Mouse (Mus musculus) liver, embryonic 14.5 days (tissue): ENCODE measurements around the gene Fads3. TPM values are rescaled to one million over a fixed set of nuclear protein-coding genes. Genes with fewer than 3 reads are reported as not detected.
A peak's percentile ranks its signal among the peaks of the same experiment; 100 is the strongest.

Source experiments
- ATAC-seq: fragments of 200-750 bp; cut with Nextera tagmentation; 2 replicates; pipeline ENCODE4 v1.8.0; 2017; ENCODE audit warnings: moderate number of reproducible peaks, mild to moderate bottlenecking, moderate library complexity; ENCODE audit not compliant: insufficient read depth
- DNase-seq, 3 experiments: peaks; one replicate each; pipeline ENCODE4 v3.0.0-alpha.2; 2012 to 2013; ENCODE audit warnings: low read depth in 3 of 3, low spot score in 3 of 3
- H3K27ac ChIP-seq: fragments of 300-500 bp; sonication (generic); 2 replicates; pipeline ENCODE4 v1.5.1; 2014; ENCODE audit warnings: moderate library complexity, mild to moderate bottlenecking, control low read depth, inconsistent platforms
- H3K27me3 ChIP-seq: fragments of 300-500 bp; sonication (generic); 2 replicates; pipeline ENCODE4 v1.6.1; 2014; ENCODE audit warnings: mild to moderate bottlenecking, low read length, moderate library complexity; ENCODE audit not compliant: control insufficient read depth, insufficient read depth
- H3K36me3 ChIP-seq: fragments of 300-500 bp; sonication (generic); replicated peaks from 2 replicates; pipeline ENCODE4 v1.6.1; 2014; ENCODE audit warnings: low read depth; ENCODE audit not compliant: control insufficient read depth, insufficient read depth
- H3K4me1 ChIP-seq, 2 experiments: fragments of 200-500 bp in 1 of 2; fragments of 300-500 bp in 1 of 2; sonication (generic) in 1 of 2; replicated peaks; 2 replicates each; pipeline ENCODE4 v1.6.1; 2012 to 2014; ENCODE audit warnings: antibody characterized with exemption in 1 of 2, inconsistent platforms in 1 of 2, low read length in 1 of 2; ENCODE audit not compliant: control insufficient read depth in 2 of 2, insufficient read depth in 2 of 2
- H3K4me2 ChIP-seq: fragments of 300-500 bp; sonication (generic); 2 replicates; pipeline ENCODE4 v1.6.1; 2014; ENCODE audit warnings: low read depth, mild to moderate bottlenecking, control low read depth, moderate library complexity
- H3K4me3 ChIP-seq, 2 experiments: fragments of 200-500 bp in 1 of 2; fragments of 300-500 bp in 1 of 2; sonication (generic) in 1 of 2; 2 replicates each; pipeline ENCODE4 v1.5.1; 2012 to 2014; ENCODE audit warnings: low read depth in 2 of 2, low read length in 2 of 2, mild to moderate bottlenecking in 2 of 2, control low read depth in 1 of 2, inconsistent platforms in 1 of 2, moderate library complexity in 1 of 2; ENCODE audit not compliant: insufficient read depth in 1 of 2
- H3K9ac ChIP-seq: fragments of 300-500 bp; sonication (generic); replicated peaks from 2 replicates; pipeline ENCODE4 v1.6.1; 2014; ENCODE audit warnings: mild to moderate bottlenecking, control low read depth, moderate library complexity
- H3K9me3 ChIP-seq: fragments of 300-500 bp; sonication (generic); 2 replicates; pipeline ENCODE4 v1.6.1; 2016; ENCODE audit warnings: low read length, mixed read lengths; ENCODE audit not compliant: control insufficient read depth
- CTCF ChIP-seq: IDR thresholded peaks from 2 replicates; pipeline ENCODE4 v1.5.1; 2016; ENCODE audit warnings: antibody characterized with exemption, low read depth, control low read depth
- EP300 ChIP-seq: IDR thresholded peaks from 2 replicates; pipeline ENCODE4 v1.6.1; 2016; ENCODE audit warnings: antibody characterized with exemption, low read depth
- WGBS: fragments of 180-500 bp; shearing (Covaris S2); extraction: QIAGEN DNeasy Blood & Tissue Kit; methylation state at CpG from one replicate; pipeline ENCODE4 v1.1.7; 2014; ENCODE audit not compliant: insufficient replicate concordance; 5-methylcytosine and 5-hydroxymethylcytosine counted together
- polyA plus RNA-seq, 2 experiments: library from polyadenylated mRNA; depleted of rRNA in 1 of 2; stranded (reverse) in 1 of 2; unstranded in 1 of 2; fragments of >200 nt; fragmentation: Nextera tagmentation in 1 of 2; extraction: Ambion mirVana in 1 of 2; gene quantifications; 2 replicates each; pipeline versions ENCODE4 v1.2.1 to v1.2.3; 2012 to 2014

The Fads3 gene
- polyA plus RNA-seq (2012; rRNA removed) (8.2 and 8.3 TPM in 2 replicates), polyA plus RNA-seq (2014; fragmentation: Nextera tagmentation; extraction: Ambion mirVana) (4.4 and 5.1 TPM in 2 replicates)

- TF ChIP-seq CTCF (no peak), EP300 (no peak)
- ATAC-seq: peak; percentile 77
- H3K27me3 ChIP-seq: no peaks in the 10 kb centered on the region; the same call in 1 of the 2 replicates
- WGBS: under 1% methylated on average over 63 of the region's 69 CpGs
- peak within 1 kb of the TSS; percentile 59 for H3K9ac ChIP-seq
- H3K4me1 ChIP-seq: peaks cover 16 to 37% of the 10 kb centered on the region in 2 experiments
- peaks cover 17% of the 10 kb centered on the region for H3K36me3 ChIP-seq
- no peak within 1 kb of the TSS for H3K27ac ChIP-seq
- no peak for DNase-seq
- H3K4me2 ChIP-seq: peak within 1 kb of the TSS; percentile 87
- no peaks in the 10 kb centered on the region for H3K9me3 ChIP-seq
- H3K4me3 ChIP-seq: peak within 1 kb of the TSS; percentile 17 to 63
These were observed at the start of gene Fads3 for GRCm38 (mm10) chr19:10041388-10042148. Gene Fads3 (plus strand): TSS chr19:10041569.

GRCm38 (mm10) chr19:9992011-9992958, 49.1 kb upstream of the Fads3 start:
- 57% methylated on average over 26 of the region's 26 CpGs for WGBS
- Histone ChIP-seq H3K4me1 (peaks cover 14 to 30% of the 10 kb centered on the region in 2 experiments), H3K27me3 (no peaks in the 10 kb centered on the region), H3K27ac (no peak overlapping the region), H3K9ac (no peak overlapping the region), H3K4me3 (no peak overlapping the region), H3K36me3 (no peaks in the 10 kb centered on the region), H3K9me3 (no peaks in the 10 kb centered on the region), H3K4me2 (peak overlapping the region; percentile 46)
- DNase-seq: no peak
- no peak for ATAC-seq
- no peak for TF ChIP-seq CTCF
- no peak for TF ChIP-seq EP300

GRCm38 (mm10) chr19:9993036-9993656, 48.2 kb upstream of the Fads3 start:
- Histone ChIP-seq H3K27ac (no peak overlapping the region), H3K9ac (no peak overlapping the region), H3K36me3 (no peaks in the 10 kb centered on the region), H3K27me3 (no peaks in the 10 kb centered on the region), H3K4me3 (peak overlapping the region in 1 of 2 experiments; percentile 13; a peak in 1 of 4 replicates), H3K4me1 (peaks cover 14 to 30% of the 10 kb centered on the region in 2 experiments), H3K4me2 (peak overlapping the region; percentile 46), H3K9me3 (no peaks in the 10 kb centered on the region)
- ATAC-seq: peak; percentile 40
- no peak for DNase-seq
- WGBS: 7% methylated on average over 17 of the region's 17 CpGs
- peak; percentile 92 for TF ChIP-seq CTCF
- no peak for TF ChIP-seq EP300

- Histone ChIP-seq H3K27ac (no peak overlapping the region), H3K4me3 (no peak overlapping the region), H3K27me3 (no peaks in the 10 kb centered on the region), H3K4me2 (no peak overlapping the region), H3K9me3 (no peaks in the 10 kb centered on the region), H3K36me3 (no peaks in the 10 kb centered on the region), H3K4me1 (peaks cover 0 to 5% of the 10 kb centered on the region in 2 experiments; a peak in 1 of 4 replicates), H3K9ac (no peak overlapping the region)
- WGBS: 61% methylated on average over 12 of the region's 12 CpGs
- DNase-seq (no peak), ATAC-seq (no peak)
- TF ChIP-seq CTCF: no peak
- TF ChIP-seq EP300: no peak
These were observed 43.9 kb upstream of the Fads3 start for GRCm38 (mm10) chr19:9997204-9998062.
